Mouse (Mus musculus): ENCODE measurements around the gene Tnc. TPM values are rescaled to one million over a fixed set of nuclear protein-coding genes. Genes with fewer than 3 reads are reported as not detected.

Gene Tnc
- polyA plus RNA-seq, 1 experiment = 20.1 TPM

GRCm38 (mm10) chr4:63930863-63931262, 116.0 kb downstream of the Tnc start:
- Histone ChIP-seq H3K27ac (ENCODE audit: insufficient read depth, low read depth, low read length) (no peak overlapping the region), H3K27me3 (ENCODE audit: control insufficient read depth, insufficient read depth, low read length) (no peaks in the 10 kb centered on the region; the same call in 1 of the 2 replicates), H3K4me1 (ENCODE audit: control insufficient read depth, insufficient read depth, insufficient read length, low read length) (no peaks in the 10 kb centered on the region), H3K36me3 (ENCODE audit: control insufficient read depth, insufficient read depth, low read length) (no peaks in the 10 kb centered on the region), H3K4me3 (ENCODE audit: low read depth, low read length) (no peak overlapping the region)
- WGBS = 74% methylated on average over 2 of the region's 2 CpGs
- TF ChIP-seq CTCF (IDR thresholded peaks at IDR 0.05; ENCODE audit: extremely low read depth, insufficient read length, insufficient replicate concordance, low read depth, low read length) (no peak), POLR2A (IDR thresholded peaks at IDR 0.05; ENCODE audit: low read depth, low read length) (no peak)

GRCm38 (mm10) chr4:63929490-63929889, 117.3 kb downstream of the Tnc start:
- Histone ChIP-seq H3K27ac (ENCODE audit: insufficient read depth, low read depth, low read length) (no peak overlapping the region), H3K4me1 (ENCODE audit: control insufficient read depth, insufficient read depth, insufficient read length, low read length) (no peaks in the 10 kb centered on the region), H3K27me3 (ENCODE audit: control insufficient read depth, insufficient read depth, low read length) (no peaks in the 10 kb centered on the region), H3K36me3 (ENCODE audit: control insufficient read depth, insufficient read depth, low read length) (no peaks in the 10 kb centered on the region), H3K4me3 (ENCODE audit: low read depth, low read length) (no peak overlapping the region)
- TF ChIP-seq POLR2A (IDR thresholded peaks at IDR 0.05; ENCODE audit: low read depth, low read length) (no peak), CTCF (IDR thresholded peaks at IDR 0.05; ENCODE audit: extremely low read depth, insufficient read length, insufficient replicate concordance, low read depth, low read length) (no peak)
- WGBS = 59% methylated on average over 2 of the region's 2 CpGs

GRCm38 (mm10) chr4:63928192-63928591, 118.6 kb downstream of the Tnc start:
- Histone ChIP-seq H3K27me3 (ENCODE audit: control insufficient read depth, insufficient read depth, low read length) (no peaks in the 10 kb centered on the region), H3K4me3 (ENCODE audit: low read depth, low read length) (no peak overlapping the region), H3K27ac (ENCODE audit: insufficient read depth, low read depth, low read length) (no peak overlapping the region), H3K36me3 (ENCODE audit: control insufficient read depth, insufficient read depth, low read length) (no peaks in the 10 kb centered on the region), H3K4me1 (ENCODE audit: control insufficient read depth, insufficient read depth, insufficient read length, low read length) (no peaks in the 10 kb centered on the region)
- 83% methylated on average over 1 of the region's 1 CpGs for whole genome bisulfite sequencing
- no peak for TF ChIP-seq CTCF (IDR thresholded peaks at IDR 0.05; ENCODE audit: extremely low read depth, insufficient read length, insufficient replicate concordance, low read depth, low read length)
- no peak for TF ChIP-seq POLR2A (IDR thresholded peaks at IDR 0.05; ENCODE audit: low read depth, low read length)

GRCm38 (mm10) chr4:63917181-63917580, 129.6 kb downstream of the Tnc start:
- Histone ChIP-seq H3K27ac (ENCODE audit: insufficient read depth, low read depth, low read length) (no peak overlapping the region), H3K27me3 (ENCODE audit: control insufficient read depth, insufficient read depth, low read length) (no peaks in the 10 kb centered on the region), H3K4me1 (ENCODE audit: control insufficient read depth, insufficient read depth, insufficient read length, low read length) (peaks cover 2% of the 10 kb centered on the region; the same call in 1 of the 2 replicates), H3K4me3 (ENCODE audit: low read depth, low read length) (no peak overlapping the region), H3K36me3 (ENCODE audit: control insufficient read depth, insufficient read depth, low read length) (no peaks in the 10 kb centered on the region)
- TF ChIP-seq CTCF (IDR thresholded peaks at IDR 0.05; ENCODE audit: extremely low read depth, insufficient read length, insufficient replicate concordance, low read depth, low read length) (no peak), POLR2A (IDR thresholded peaks at IDR 0.05; ENCODE audit: low read depth, low read length) (no peak)
- 56% methylated on average over 5 of the region's 5 CpGs for WGBS

GRCm38 (mm10) chr4:63916753-63917152, 130.1 kb downstream of the Tnc start:
- TF ChIP-seq CTCF (IDR thresholded peaks at IDR 0.05; ENCODE audit: extremely low read depth, insufficient read length, insufficient replicate concordance, low read depth, low read length) = no peak
- TF ChIP-seq POLR2A (IDR thresholded peaks at IDR 0.05; ENCODE audit: low read depth, low read length) = no peak
- H3K27ac ChIP-seq (ENCODE audit: insufficient read depth, low read depth, low read length) = no peak overlapping the region
- no peaks in the 10 kb centered on the region for H3K27me3 ChIP-seq (ENCODE audit: control insufficient read depth, insufficient read depth, low read length)
- no peaks in the 10 kb centered on the region for H3K36me3 ChIP-seq (ENCODE audit: control insufficient read depth, insufficient read depth, low read length)
- H3K4me3 ChIP-seq (ENCODE audit: low read depth, low read length) = no peak overlapping the region
- 27% methylated on average over 8 of the region's 8 CpGs for whole genome bisulfite sequencing
- H3K4me1 ChIP-seq (ENCODE audit: control insufficient read depth, insufficient read depth, insufficient read length, low read length) = peaks cover 2% of the 10 kb centered on the region; the same call in 1 of the 2 replicates

GRCm38 (mm10) chr4:63916288-63916687, 130.5 kb downstream of the Tnc start:
- Histone ChIP-seq H3K27ac (ENCODE audit: insufficient read depth, low read depth, low read length) (no peak overlapping the region), H3K27me3 (ENCODE audit: control insufficient read depth, insufficient read depth, low read length) (no peaks in the 10 kb centered on the region), H3K36me3 (ENCODE audit: control insufficient read depth, insufficient read depth, low read length) (no peaks in the 10 kb centered on the region), H3K4me3 (ENCODE audit: low read depth, low read length) (no peak overlapping the region), H3K4me1 (ENCODE audit: control insufficient read depth, insufficient read depth, insufficient read length, low read length) (peaks cover 2% of the 10 kb centered on the region; the same call in 1 of the 2 replicates)
- 28% methylated on average over 3 of the region's 3 CpGs for whole genome bisulfite sequencing
- TF ChIP-seq POLR2A (IDR thresholded peaks at IDR 0.05; ENCODE audit: low read depth, low read length) = no peak

Other genes with a start within 250 kb of the Tnc start
- gene Tnfsf8, start 185.7 kb downstream of the Tnc start, polyA plus RNA-seq (2012; rRNA removed) = 0.06 and 0.13 TPM in 2 replicates